Mouse (Mus musculus) forebrain, postnatal 0 days (tissue): Measurements from ENCODE around the gene Tln1. TPM values are rescaled to one million over a fixed set of nuclear protein-coding genes. Genes with fewer than 3 reads are reported as not detected.

Experiments used
- ATAC-seq: fragments of 200-750 bp; cut with Nextera tagmentation; 2 replicates; pipeline ENCODE4 v1.8.0; 2017; ENCODE audit warnings: mild to moderate bottlenecking, moderate library complexity
- DNase-seq: peaks from one replicate; pipeline ENCODE4 v3.0.0-alpha.2; 2015
- H3K27ac ChIP-seq: fragments of 300-500 bp; sonication (generic); 2 replicates; pipeline ENCODE4 v1.5.1; 2014; ENCODE audit warnings: low read depth, mild to moderate bottlenecking, antibody characterized with exemption, low read length, moderate library complexity, mixed read lengths
- H3K27me3 ChIP-seq: fragments of 300-500 bp; sonication (generic); 2 replicates; pipeline ENCODE4 v1.6.1; 2014; ENCODE audit warnings: mild to moderate bottlenecking, low read length, mixed read lengths; ENCODE audit not compliant: insufficient read depth
- H3K36me3 ChIP-seq: fragments of 300-500 bp; sonication (generic); 2 replicates; pipeline ENCODE4 v1.6.1; 2014; ENCODE audit warnings: mild to moderate bottlenecking, moderate library complexity; ENCODE audit not compliant: insufficient read depth
- H3K4me1 ChIP-seq: fragments of 300-500 bp; sonication (generic); 2 replicates; pipeline ENCODE4 v1.6.1; 2014; ENCODE audit warnings: antibody characterized with exemption; ENCODE audit not compliant: insufficient read depth
- H3K4me2 ChIP-seq: fragments of 300-500 bp; sonication (generic); 2 replicates; pipeline ENCODE4 v1.6.1; 2014; ENCODE audit warnings: low read depth, mild to moderate bottlenecking, moderate library complexity
- H3K4me3 ChIP-seq: fragments of 300-500 bp; sonication (generic); 2 replicates; pipeline ENCODE4 v1.5.1; 2014; ENCODE audit warnings: low read depth, low read length, mixed read lengths
- H3K9ac ChIP-seq: fragments of 300-500 bp; sonication (generic); 2 replicates; pipeline ENCODE4 v1.6.1; 2014; ENCODE audit warnings: mild to moderate bottlenecking
- H3K9me3 ChIP-seq: fragments of 300-500 bp; sonication (generic); 2 replicates; pipeline ENCODE4 v1.6.1; 2016; ENCODE audit warnings: low read length
- CTCF ChIP-seq: sonication (generic); IDR thresholded peaks from 2 replicates; pipeline ENCODE4 v1.5.1; 2016; ENCODE audit warnings: antibody characterized with exemption, control low read depth, low read depth
- WGBS: fragments of 180-500 bp; shearing (Covaris S2); extraction: QIAGEN DNeasy Blood & Tissue Kit; methylation state at CpG from one replicate; pipeline ENCODE4 v1.1.7; 2014; 5-methylcytosine and 5-hydroxymethylcytosine counted together
- polyA plus RNA-seq: library from polyadenylated mRNA; unstranded; fragments of >200 nt; fragmentation: Nextera tagmentation; extraction: Ambion mirVana; gene quantifications from 2 replicates; pipeline ENCODE4 v1.2.1, GENCODE M21; 2015
- total RNA-seq: library from RNA; depleted of rRNA; stranded (reverse); fragments of >200 nt; gene quantifications from 2 replicates; pipeline ENCODE4 v1.2.3, GENCODE M21; 2014; rRNA removed

Gene Tln1
- total and polyA plus RNA-seq, 2 experiments from 2014 or later = 44.1 to 66.2 TPM

- no peak for TF ChIP-seq CTCF
Observed at GRCm38 (mm10) chr4:43483535-43484091, 78.9 kb downstream of the Tln1 start, which contains the start of gene Sit1. Sit1 (minus strand) TSS chr4:43483734.

DNA sequence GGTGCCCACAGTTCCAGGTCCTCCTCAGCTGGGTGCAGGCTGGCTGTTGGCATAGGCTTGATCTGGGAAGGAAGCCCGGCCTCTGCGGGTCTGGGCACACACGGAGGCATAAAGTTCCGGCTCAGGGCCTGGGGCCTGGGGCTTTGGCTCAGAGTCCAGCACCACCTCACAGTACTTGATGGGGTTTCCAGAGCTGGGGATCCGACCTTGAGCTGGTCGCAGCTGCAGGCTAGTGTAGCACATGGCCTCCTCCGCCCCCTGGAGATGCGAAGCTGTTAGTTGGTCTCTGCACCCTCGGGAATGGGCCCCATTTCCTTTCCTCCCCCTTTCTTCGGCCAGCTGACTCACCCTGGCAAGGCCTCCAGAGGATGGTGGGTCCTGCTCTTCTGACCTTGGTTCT is 79.9 kb downstream of the Tln1 start:
- Histone ChIP-seq H3K9ac (no peak overlapping the region), H3K36me3 (no peaks in the 10 kb centered on the region), H3K4me3 (no peak overlapping the region), H3K9me3 (no peaks in the 10 kb centered on the region), H3K4me2 (no peak overlapping the region), H3K4me1 (no peaks in the 10 kb centered on the region), H3K27ac (no peak overlapping the region), H3K27me3 (no peaks in the 10 kb centered on the region)
- 78% methylated on average over 10 of the region's 10 CpGs for WGBS
- no peak for ATAC-seq
- DNase-seq = no peak
- no peak for TF ChIP-seq CTCF

More at GRCm38 (mm10) chr4:43483535-43484091, 78.9 kb downstream of the Tln1 start, which contains the start of gene Sit1:
- H3K36me3 ChIP-seq = no peaks in the 10 kb centered on the region
- no peak for ATAC-seq
- H3K9me3 ChIP-seq = no peaks in the 10 kb centered on the region
- H3K4me3 ChIP-seq = no peak within 1 kb of the TSS
- no peaks in the 10 kb centered on the region for H3K27me3 ChIP-seq
- no peak within 1 kb of the TSS for H3K4me2 ChIP-seq
- no peak within 1 kb of the TSS for H3K27ac ChIP-seq
- H3K4me1 ChIP-seq = no peaks in the 10 kb centered on the region
- DNase-seq = no peak
- WGBS = 64% methylated on average over 12 of the region's 12 CpGs
- no peak within 1 kb of the TSS for H3K9ac ChIP-seq

DNA sequence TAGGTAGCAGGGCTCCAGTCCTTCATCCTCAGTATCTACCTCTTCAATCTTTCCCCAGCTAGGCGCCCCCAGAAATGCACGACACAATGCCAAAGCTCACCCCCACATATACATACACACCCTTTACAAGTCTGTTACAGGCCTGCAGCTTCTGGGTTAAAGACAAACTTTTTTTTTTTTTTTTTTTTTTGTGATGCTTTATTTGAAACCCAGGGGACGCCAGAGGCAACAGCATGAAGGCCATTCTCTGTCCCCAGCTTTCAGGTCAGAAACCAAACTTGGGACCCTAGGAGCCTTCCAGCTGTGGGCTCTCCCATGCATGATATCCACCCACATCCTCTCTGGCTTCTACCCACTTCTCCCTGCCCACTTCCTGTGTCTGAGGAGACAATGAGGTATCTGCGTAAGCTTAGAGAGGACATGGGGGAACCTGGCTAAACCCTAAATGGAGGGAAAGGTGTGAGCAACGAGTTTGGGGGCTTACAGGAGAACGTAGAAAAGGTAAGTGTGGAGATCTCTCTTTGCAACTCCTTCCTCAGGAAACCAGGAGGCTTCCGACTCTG is 80.5 kb downstream of the Tln1 start:
- H3K9ac ChIP-seq = no peak overlapping the region
- no peak overlapping the region for H3K27ac ChIP-seq
- H3K36me3 ChIP-seq = no peaks in the 10 kb centered on the region
- 69% methylated on average over 7 of the region's 7 CpGs for WGBS
- TF ChIP-seq CTCF = no peak
- ATAC-seq (no peak), DNase-seq (no peak)
- no peak overlapping the region for H3K4me2 ChIP-seq
- no peaks in the 10 kb centered on the region for H3K4me1 ChIP-seq
- no peaks in the 10 kb centered on the region for H3K27me3 ChIP-seq
- no peak overlapping the region for H3K4me3 ChIP-seq
- no peaks in the 10 kb centered on the region for H3K9me3 ChIP-seq

Other genes starting within 250 kb of the Tln1 start
- gene Rusc2, start 180.7 kb downstream of the Tln1 start, total RNA-seq = 116 and 148 TPM in 2 replicates
- 73.2 and 75.8 TPM in 2 replicates for gene Rusc2, start 180.7 kb downstream of the Tln1 start, polyA plus RNA-seq
- gene Fam166b, start 133.6 kb downstream of the Tln1 start, total RNA-seq = 0.15 and 1.3 TPM in 2 replicates
- gene Fam166b, start 133.6 kb downstream of the Tln1 start, polyA plus RNA-seq = 0.58 and 0.96 TPM in 2 replicates
- 101 and 124 TPM in 2 replicates for gene Tesk1, start 120.8 kb downstream of the Tln1 start, total RNA-seq
- gene Tesk1, start 120.8 kb downstream of the Tln1 start, polyA plus RNA-seq = 14.8 and 15.4 TPM in 2 replicates
- gene Cd72, start 108.1 kb downstream of the Tln1 start, total RNA-seq = 0.19 TPM in 1 of 2 replicates, not detected in the other
- gene Cd72, start 108.1 kb downstream of the Tln1 start, polyA plus RNA-seq = 3.2 and 4.6 TPM in 2 replicates
- not detected in 2 replicates for gene Sit1, start 79.0 kb downstream of the Tln1 start, total RNA-seq
- gene Sit1, start 79.0 kb downstream of the Tln1 start, polyA plus RNA-seq = not detected in 2 replicates
- gene Ccdc107, start 69.8 kb downstream of the Tln1 start, total RNA-seq = 57.3 and 86.2 TPM in 2 replicates
- gene Ccdc107, start 69.8 kb downstream of the Tln1 start, polyA plus RNA-seq = 92.2 and 103 TPM in 2 replicates
- gene Arhgef39, start 63.0 kb downstream of the Tln1 start, total RNA-seq = 2.9 and 4.5 TPM in 2 replicates
- 3.6 and 3.9 TPM in 2 replicates for gene Arhgef39, start 63.0 kb downstream of the Tln1 start, polyA plus RNA-seq
- gene Car9, start 55.7 kb downstream of the Tln1 start, total RNA-seq = 0.14 and 0.31 TPM in 2 replicates
- 0.65 and 0.70 TPM in 2 replicates for gene Car9, start 55.7 kb downstream of the Tln1 start, polyA plus RNA-seq
- gene Tpm2, start 38.9 kb downstream of the Tln1 start, total RNA-seq = 4.1 and 11.7 TPM in 2 replicates
- 5.1 and 8.1 TPM in 2 replicates for gene Tpm2, start 38.9 kb downstream of the Tln1 start, polyA plus RNA-seq
- 61.9 and 64.4 TPM in 2 replicates for gene Creb3, start 359 bp downstream of the Tln1 start, total RNA-seq
- gene Creb3, start 359 bp downstream of the Tln1 start, polyA plus RNA-seq = 84.0 and 87.2 TPM in 2 replicates
- 17.6 and 22.6 TPM in 2 replicates for gene Rgp1, start 16.0 kb upstream of the Tln1 start, total RNA-seq
- 7.1 and 10.4 TPM in 2 replicates for gene Rgp1, start 16.0 kb upstream of the Tln1 start, polyA plus RNA-seq
- 31.6 and 37.7 TPM in 2 replicates for gene Gba2, start 16.2 kb upstream of the Tln1 start, total RNA-seq
- 45.4 and 45.5 TPM in 2 replicates for gene Gba2, start 16.2 kb upstream of the Tln1 start, polyA plus RNA-seq
- not detected in 2 replicates for gene Msmp, start 21.8 kb upstream of the Tln1 start, total RNA-seq
- gene Msmp, start 21.8 kb upstream of the Tln1 start, polyA plus RNA-seq = 0.38 and 1.9 TPM in 2 replicates
- gene Npr2, start 69.2 kb upstream of the Tln1 start, total RNA-seq = 28.2 and 35.3 TPM in 2 replicates
- 7.9 and 9.1 TPM in 2 replicates for gene Npr2, start 69.2 kb upstream of the Tln1 start, polyA plus RNA-seq
- gene Spag8, start 90.9 kb upstream of the Tln1 start, total RNA-seq = 5.8 and 6.1 TPM in 2 replicates
- gene Spag8, start 90.9 kb upstream of the Tln1 start, polyA plus RNA-seq = 6.0 and 9.1 TPM in 2 replicates
- 53.6 and 61.9 TPM in 2 replicates for gene Hint2, start 93.8 kb upstream of the Tln1 start, total RNA-seq
- gene Hint2, start 93.8 kb upstream of the Tln1 start, polyA plus RNA-seq = 80.0 and 101 TPM in 2 replicates
- gene Tmem8b, start 106.3 kb upstream of the Tln1 start, total RNA-seq = 21.3 and 27.4 TPM in 2 replicates
- gene Tmem8b, start 106.3 kb upstream of the Tln1 start, polyA plus RNA-seq = 8.2 and 14.1 TPM in 2 replicates
- 0.08 TPM in 1 of 2 replicates, not detected in the other for gene Fam221b, start 106.5 kb upstream of the Tln1 start, total RNA-seq
- gene Fam221b, start 106.5 kb upstream of the Tln1 start, polyA plus RNA-seq = 1.6 TPM in 2 replicates
- gene Olfr70, start 138.1 kb upstream of the Tln1 start, total RNA-seq = not detected in 2 replicates
- gene Olfr70, start 138.1 kb upstream of the Tln1 start, polyA plus RNA-seq = not detected in 2 replicates
- gene Olfr71, start 147.6 kb upstream of the Tln1 start, total RNA-seq = not detected in 2 replicates
- not detected in 2 replicates for gene Olfr71, start 147.6 kb upstream of the Tln1 start, polyA plus RNA-seq
- 1.7 TPM in 1 of 2 replicates, not detected in the other for gene Hrct1, start 164.5 kb upstream of the Tln1 start, total RNA-seq
- gene Hrct1, start 164.5 kb upstream of the Tln1 start, polyA plus RNA-seq = 0.75 and 1.0 TPM in 2 replicates
- gene Spaar, start 167.3 kb upstream of the Tln1 start, total RNA-seq = 0.29 and 0.31 TPM in 2 replicates
- 0.25 TPM in 2 replicates for gene Spaar, start 167.3 kb upstream of the Tln1 start, polyA plus RNA-seq
- gene Olfr159, start 208.3 kb upstream of the Tln1 start, total RNA-seq = not detected in 2 replicates
- not detected in 2 replicates for gene Olfr159, start 208.3 kb upstream of the Tln1 start, polyA plus RNA-seq